Mouse (Mus musculus): ENCODE data around the gene Stk32b. TPM values are rescaled to one million over a fixed set of nuclear protein-coding genes. Genes with fewer than 3 reads are reported as not detected.

The Stk32b gene
- polyA plus RNA-seq, 2 experiments = 7.8 to 18.0 TPM

DNA sequence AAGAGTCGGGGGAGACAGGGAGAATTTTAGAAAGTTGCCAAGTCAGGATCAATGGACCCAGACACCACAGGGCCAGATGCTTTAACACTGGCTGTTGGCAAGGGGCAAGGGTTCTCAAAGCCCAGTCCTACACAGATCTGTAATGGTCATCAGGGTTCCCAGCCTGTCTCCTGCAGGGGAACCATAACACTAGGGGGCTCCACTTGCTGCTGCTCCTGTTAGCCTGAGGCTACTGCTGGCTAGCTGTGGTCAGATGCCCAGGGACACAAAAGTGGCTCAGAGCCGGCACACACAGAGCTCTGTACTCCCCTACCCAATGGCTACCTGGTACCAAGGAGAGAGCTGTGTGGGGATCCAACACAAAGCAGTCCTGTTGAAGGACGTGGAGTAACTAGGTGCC is 281.6 kb downstream of the Stk32b start:
- no peak overlapping the region for H3K4me2 ChIP-seq (replicated peaks; ENCODE audit: low read depth, low read length, severe bottlenecking)
- no peaks in the 10 kb centered on the region for H3K9me3 ChIP-seq (ENCODE audit: control insufficient read depth, low read length)
- no peak for TF ChIP-seq POLR2A (IDR thresholded peaks at IDR 0.05; ENCODE audit: borderline replicate concordance, extremely low read depth, insufficient read depth, insufficient read length)
- DNase-seq (ENCODE audit: low spot score) (no peak), ATAC-seq (ENCODE audit: low FRiP score, low read depth) (no peak)
- H3K27me3 ChIP-seq (ENCODE audit: control insufficient read depth, insufficient read depth, low read length) = no peaks in the 10 kb centered on the region
- WGBS = 72% methylated on average over 3 of the region's 3 CpGs
- H3K27ac ChIP-seq (replicated peaks; ENCODE audit: low read depth, low read length) = no peak overlapping the region
- H3K9ac ChIP-seq (ENCODE audit: low read depth, low read length, severe bottlenecking) = no peak overlapping the region
- no peaks in the 10 kb centered on the region for H3K36me3 ChIP-seq (ENCODE audit: control insufficient read depth, insufficient read depth, low read length)
- no peaks in the 10 kb centered on the region for H3K4me1 ChIP-seq (ENCODE audit: control insufficient read depth, insufficient read depth, low read length)
- no peak overlapping the region for H3K4me3 ChIP-seq (replicated peaks; ENCODE audit: low read length)

DNA sequence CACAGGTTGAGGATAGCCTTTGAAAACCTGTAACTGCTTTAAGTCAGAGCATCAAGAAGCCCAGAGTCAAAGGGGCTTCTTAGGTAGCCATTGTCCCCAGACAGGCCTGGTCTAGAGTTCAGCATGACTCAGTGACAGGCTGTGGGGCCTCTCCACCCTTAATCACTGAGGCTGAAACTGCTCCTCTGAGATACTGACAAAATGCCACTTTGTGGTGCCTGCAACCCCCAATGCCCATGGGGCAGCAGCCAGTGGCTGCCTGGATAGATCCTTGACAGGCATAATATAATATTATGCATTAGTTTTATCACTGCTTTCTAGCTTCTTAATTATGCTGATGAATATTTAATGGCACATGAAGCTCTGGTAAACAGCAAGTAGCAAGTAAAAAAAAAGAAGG is 289.8 kb downstream of the Stk32b start:
- DNase-seq (ENCODE audit: low spot score) = no peak
- TF ChIP-seq POLR2A (IDR thresholded peaks at IDR 0.05; ENCODE audit: borderline replicate concordance, extremely low read depth, insufficient read depth, insufficient read length) = no peak
- H3K9ac ChIP-seq (ENCODE audit: low read depth, low read length, severe bottlenecking) = no peak overlapping the region
- H3K36me3 ChIP-seq (ENCODE audit: control insufficient read depth, insufficient read depth, low read length) = peaks cover 26% of the 10 kb centered on the region
- no peaks in the 10 kb centered on the region for H3K9me3 ChIP-seq (ENCODE audit: control insufficient read depth, low read length)
- no peak for ATAC-seq (ENCODE audit: low FRiP score, low read depth)
- no peaks in the 10 kb centered on the region for H3K27me3 ChIP-seq (ENCODE audit: control insufficient read depth, insufficient read depth, low read length)
- no peak overlapping the region for H3K4me3 ChIP-seq (replicated peaks; ENCODE audit: low read length)
- H3K4me2 ChIP-seq (replicated peaks; ENCODE audit: low read depth, low read length, severe bottlenecking) = no peak overlapping the region
- H3K27ac ChIP-seq (replicated peaks; ENCODE audit: low read depth, low read length) = no peak overlapping the region
- no peaks in the 10 kb centered on the region for H3K4me1 ChIP-seq (ENCODE audit: control insufficient read depth, insufficient read depth, low read length)

DNA sequence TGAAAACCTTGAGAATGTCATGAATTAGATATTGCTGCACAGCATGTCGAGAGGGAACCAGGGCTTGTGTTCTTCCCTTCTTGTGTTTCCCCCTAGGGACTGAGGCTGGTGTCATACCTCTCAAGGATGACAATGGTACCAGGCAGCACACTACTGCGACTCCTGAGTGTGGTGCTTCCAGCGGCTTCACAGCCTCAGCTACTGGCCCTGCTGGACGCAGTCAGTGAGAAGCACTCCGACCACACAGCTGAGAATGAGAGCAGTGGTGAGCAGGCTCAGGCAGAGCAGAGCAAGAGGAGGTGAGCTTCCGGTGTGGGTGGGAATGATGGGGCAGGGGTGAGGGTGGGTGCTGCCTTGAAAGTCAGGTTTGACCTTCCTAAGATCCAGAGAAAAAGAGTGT is 297.9 kb downstream of the Stk32b start:
- Histone ChIP-seq H3K27ac (replicated peaks; ENCODE audit: low read depth, low read length) (no peak overlapping the region), H3K9me3 (ENCODE audit: control insufficient read depth, low read length) (no peaks in the 10 kb centered on the region), H3K4me3 (replicated peaks; ENCODE audit: low read length) (no peak overlapping the region), H3K9ac (ENCODE audit: low read depth, low read length, severe bottlenecking) (no peak overlapping the region), H3K27me3 (ENCODE audit: control insufficient read depth, insufficient read depth, low read length) (no peaks in the 10 kb centered on the region), H3K36me3 (ENCODE audit: control insufficient read depth, insufficient read depth, low read length) (peaks cover 50% of the 10 kb centered on the region), H3K4me2 (replicated peaks; ENCODE audit: low read depth, low read length, severe bottlenecking) (no peak overlapping the region), H3K4me1 (ENCODE audit: control insufficient read depth, insufficient read depth, low read length) (no peaks in the 10 kb centered on the region)
- no peak for TF ChIP-seq POLR2A (IDR thresholded peaks at IDR 0.05; ENCODE audit: borderline replicate concordance, extremely low read depth, insufficient read depth, insufficient read length)
- DNase-seq (ENCODE audit: low spot score) (no peak), ATAC-seq (ENCODE audit: low FRiP score, low read depth) (no peak)
- 95% methylated on average over 6 of the region's 6 CpGs for WGBS

Other genes with a start within 250 kb of the Stk32b start
- gene Cytl1, start 18.3 kb upstream of the Stk32b start, polyA plus RNA-seq (2012; rRNA removed) = 195 and 243 TPM in 2 replicates
- gene Cytl1, start 18.3 kb upstream of the Stk32b start, polyA plus RNA-seq (2014; fragmentation: Nextera tagmentation; extraction: Ambion mirVana) = 126 and 149 TPM in 2 replicates
- gene Msx1, start 107.4 kb upstream of the Stk32b start, polyA plus RNA-seq (2012; rRNA removed) = 81.2 and 120 TPM in 2 replicates
- 122 and 166 TPM in 2 replicates for gene Msx1, start 107.4 kb upstream of the Stk32b start, polyA plus RNA-seq (2014; fragmentation: Nextera tagmentation; extraction: Ambion mirVana)